Mouse (Mus musculus) embryo, embryonic 11 days (tissue): Measurements from ENCODE around the gene Ccdc85c.
A peak's percentile ranks its signal among the peaks of the same experiment; 100 is the strongest.

Source experiments
- DNase-seq: peaks from one replicate; pipeline ENCODE4 v3.0.0-alpha.2; 2015

The Ccdc85c gene

DNA sequence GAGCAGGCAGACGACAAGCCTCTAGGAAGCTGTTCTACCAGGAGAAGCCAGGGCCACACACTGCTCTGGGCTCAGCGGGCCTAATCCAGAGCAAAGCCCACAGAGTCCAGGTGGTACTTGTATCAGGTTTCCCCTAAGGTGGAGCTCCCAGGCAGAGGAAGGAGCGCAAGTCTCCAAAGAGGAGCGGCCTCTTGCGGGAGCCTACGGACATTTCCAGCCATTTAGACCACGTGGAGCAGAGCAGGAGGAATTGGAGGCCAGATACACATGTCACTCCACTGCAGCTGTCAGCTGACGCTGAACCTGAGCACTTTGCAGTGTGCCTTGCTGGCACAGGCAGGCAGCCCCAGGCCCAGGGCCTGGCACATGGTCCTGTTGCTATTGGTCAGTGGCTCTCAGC, 60.1 kb downstream of the Ccdc85c start:
- no peak for DNase-seq

DNA sequence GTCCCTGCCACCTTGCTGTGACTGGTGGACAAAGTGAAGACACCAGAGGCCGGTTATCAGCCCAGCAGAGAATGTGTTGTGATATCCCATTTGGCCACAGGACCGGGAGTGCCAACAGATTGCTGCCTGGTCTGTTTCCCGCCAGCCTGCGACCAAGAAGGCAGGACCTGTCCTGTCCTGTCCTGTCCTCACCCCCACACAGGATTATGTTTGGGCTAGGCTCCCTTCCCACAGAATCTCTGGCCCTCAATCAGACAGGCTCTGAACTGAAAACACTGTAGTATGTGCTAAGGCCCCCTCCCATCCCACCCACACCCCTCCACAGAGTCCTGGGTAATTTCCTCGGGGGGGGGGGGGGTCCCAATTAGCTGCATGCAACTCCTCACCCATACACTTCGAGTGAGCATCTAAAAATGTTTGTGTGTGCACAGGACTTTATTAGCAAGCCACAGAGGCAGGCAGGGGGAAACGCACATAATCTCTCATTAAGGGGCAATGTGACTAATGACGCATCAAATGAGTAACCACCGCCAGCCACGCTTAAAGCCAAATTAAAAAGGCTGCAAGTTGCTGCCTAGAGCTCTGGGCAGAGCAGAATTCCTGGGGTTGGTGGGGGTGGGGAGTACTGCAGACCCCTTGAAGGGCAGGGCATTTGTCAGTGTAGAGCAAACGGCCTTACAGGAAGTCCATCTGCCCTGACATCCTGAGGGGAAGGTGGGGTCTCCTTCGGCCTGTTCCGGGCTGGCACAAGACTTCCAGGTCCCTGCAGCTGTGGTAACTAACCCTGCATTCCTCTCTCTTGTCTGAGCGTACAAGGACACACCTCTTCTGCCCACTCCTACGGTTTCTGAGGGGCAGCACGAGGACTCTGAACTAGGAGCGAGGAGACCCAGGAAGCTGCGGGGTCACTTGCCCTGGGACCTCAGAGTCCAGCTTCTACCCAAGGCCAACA, 61.9 kb downstream of the Ccdc85c start:
- peak; percentile 45 for DNase-seq

GRCm38 (mm10) chr12:108212476-108212875, 62.7 kb downstream of the Ccdc85c start:
- DNase-seq: no peak

GRCm38 (mm10) chr12:108212071-108212470, 63.2 kb downstream of the Ccdc85c start:
- no peak for DNase-seq

DNA sequence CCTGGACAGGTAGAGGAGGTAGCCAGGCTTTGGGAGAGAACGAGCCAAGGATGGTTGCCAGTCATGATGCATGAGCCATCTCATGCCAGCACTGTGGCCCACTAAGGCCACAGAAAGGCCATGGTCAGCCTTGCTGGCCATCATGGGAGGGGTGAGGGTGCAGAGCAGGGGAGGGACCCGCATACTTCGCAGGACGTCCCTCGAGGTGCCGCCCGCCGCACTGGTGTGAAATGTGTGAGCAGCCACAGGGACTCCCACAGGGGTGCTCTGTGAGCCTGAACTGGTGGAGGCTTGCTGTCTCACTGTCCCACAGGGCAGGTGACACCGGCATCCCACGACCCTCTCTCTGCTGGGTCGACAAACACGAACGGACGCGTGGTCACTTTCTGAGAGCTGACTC, 64.6 kb downstream of the Ccdc85c start:
- no peak for DNase-seq

DNA sequence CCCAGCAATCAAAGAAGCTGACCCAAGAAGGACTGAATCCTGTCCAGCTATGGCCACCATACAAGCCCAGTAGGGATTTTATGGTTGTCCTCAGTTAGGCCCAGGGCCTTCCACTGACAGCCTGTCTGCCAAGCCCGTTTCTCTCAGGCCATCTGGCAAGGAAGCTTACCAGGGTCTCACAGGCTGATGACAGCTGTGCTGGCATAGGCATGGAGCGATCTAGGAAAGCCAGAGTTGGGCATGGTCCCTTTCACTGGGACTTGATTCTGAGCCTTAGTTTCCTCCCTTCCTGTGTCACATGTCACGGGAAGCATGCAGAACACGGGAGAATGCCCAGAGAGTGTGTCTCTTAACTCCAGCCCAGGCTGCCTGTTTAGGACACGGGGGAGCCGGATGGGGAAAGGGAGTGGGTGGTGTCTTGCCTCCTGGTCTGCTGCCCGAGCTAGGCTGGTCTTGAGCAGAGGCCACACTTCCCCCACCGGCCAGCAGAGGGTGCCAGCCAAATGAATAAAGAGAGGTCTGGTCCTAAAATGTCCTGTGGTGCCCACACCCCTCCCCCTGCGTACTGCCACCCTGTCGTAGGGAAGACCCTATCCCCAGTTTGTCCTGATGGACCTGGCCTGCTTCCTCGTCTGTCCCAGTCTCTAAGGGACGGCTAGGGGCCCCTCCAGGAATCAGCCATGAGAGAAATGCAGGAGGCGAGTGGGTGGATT, 66.3 kb downstream of the Ccdc85c start:
- peak; percentile 81 for DNase-seq

GRCm38 (mm10) chr12:108208216-108208615, 67.0 kb downstream of the Ccdc85c start:
- DNase-seq: no peak

GRCm38 (mm10) chr12:108206641-108207040, 68.6 kb downstream of the Ccdc85c start:
- peak; percentile 84 for DNase-seq

DNA sequence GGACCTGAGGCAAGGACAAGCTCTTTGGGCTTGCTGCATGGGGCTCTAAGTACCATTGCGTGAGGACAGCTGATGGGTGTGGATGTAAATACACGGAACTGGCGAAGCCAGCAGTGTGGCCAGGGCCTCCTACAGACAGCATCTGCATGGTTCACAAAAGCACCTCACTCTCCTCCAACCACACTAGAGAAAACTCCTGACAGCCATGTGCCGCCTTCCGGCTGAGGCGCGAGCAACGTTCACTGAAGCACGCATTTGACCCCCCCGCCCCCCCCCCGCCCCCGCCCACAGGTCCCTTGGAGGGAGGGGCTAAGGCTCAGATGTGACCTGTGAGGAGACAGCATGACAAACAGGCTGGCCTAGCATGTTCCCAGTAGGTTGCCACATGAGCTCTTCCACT, 70.2 kb downstream of the Ccdc85c start:
- DNase-seq: no peak

- no peak for DNase-seq
Measured at GRCm38 (mm10) chr12:108203895-108204294, 71.3 kb downstream of the Ccdc85c start.

DNA sequence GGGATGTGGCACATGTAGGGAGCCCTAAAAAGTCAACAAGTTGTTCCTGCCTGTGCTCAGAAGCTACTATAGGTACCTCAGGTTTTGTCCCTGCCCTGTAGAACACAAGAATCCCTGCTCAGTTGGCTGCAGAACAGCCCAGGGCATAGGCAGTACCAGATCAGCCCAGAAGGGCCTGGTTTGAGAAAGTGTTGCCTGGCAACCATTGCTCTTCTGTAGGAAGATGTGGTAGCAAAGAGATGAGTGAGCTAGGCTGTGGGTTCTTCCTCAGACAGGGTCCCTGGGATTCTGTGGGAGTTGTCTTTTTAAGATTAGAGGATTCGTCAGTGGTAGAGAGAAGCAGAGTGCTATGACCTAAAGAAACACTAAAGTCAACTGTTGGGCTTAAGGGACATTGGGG, 75.1 kb downstream of the Ccdc85c start:
- DNase-seq: no peak

DNA sequence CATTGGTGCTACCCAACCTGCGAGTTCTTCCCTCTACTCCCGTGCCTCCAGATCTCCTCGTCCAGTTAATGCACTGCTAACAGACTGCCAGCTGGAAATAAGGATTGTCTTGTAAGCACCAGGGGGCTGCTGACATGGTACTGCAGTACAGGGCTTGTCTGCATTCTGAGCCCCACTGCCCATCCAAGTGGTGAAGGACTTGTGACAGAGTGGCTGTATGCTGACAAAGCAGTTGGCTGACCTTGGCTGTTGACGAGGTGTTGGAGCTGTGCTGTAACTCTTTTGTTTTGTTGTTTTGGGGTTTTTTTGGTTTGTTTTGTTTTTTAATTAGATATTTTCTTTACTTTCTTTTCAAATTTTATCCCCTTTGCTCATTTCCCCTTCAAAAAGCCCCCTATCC, 76.8 kb downstream of the Ccdc85c start:
- no peak for DNase-seq

- DNase-seq: no peak
Measured at GRCm38 (mm10) chr12:108195761-108196160, 79.5 kb downstream of the Ccdc85c start.

- no peak for DNase-seq
Measured at GRCm38 (mm10) chr12:108193878-108194277, 81.3 kb downstream of the Ccdc85c start.

GRCm38 (mm10) chr12:108187541-108188091, 87.6 kb downstream of the Ccdc85c start:
- no peak for DNase-seq

DNA sequence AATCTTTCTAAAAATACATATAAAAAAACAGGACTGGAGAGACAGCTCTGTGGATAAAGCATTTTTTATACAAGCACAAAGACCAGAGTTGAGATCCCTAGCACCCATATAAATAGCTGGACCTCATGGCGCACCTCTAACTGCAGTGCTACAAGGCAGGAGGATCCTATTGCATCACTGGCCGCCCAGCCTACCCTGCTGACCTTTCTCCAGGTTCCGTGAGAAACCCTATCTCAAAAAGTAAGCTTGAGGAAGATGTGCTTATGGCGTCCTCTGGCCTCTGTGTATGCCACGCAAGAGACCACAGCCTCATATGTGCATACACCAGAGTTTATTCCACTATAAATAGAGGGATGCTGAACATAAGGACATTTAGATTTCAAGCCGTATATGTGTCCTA, 93.5 kb downstream of the Ccdc85c start:
- DNase-seq: no peak

GRCm38 (mm10) chr12:108179321-108180266, 95.6 kb downstream of the Ccdc85c start, which contains the start of gene Ccnk:
TSS of gene Ccnk (plus strand) at chr12:108179579.
- DNase-seq: peak; percentile 99

GRCm38 (mm10) chr12:108179246-108179320, 96.1 kb downstream of the Ccdc85c start, which contains the start of gene Setd3:
TSS of gene Setd3 (minus strand) at chr12:108179314.
- DNase-seq: no peak

- peak; percentile 62 for DNase-seq
Measured at GRCm38 (mm10) chr12:108178331-108179245, 96.6 kb downstream of the Ccdc85c start.

DNA sequence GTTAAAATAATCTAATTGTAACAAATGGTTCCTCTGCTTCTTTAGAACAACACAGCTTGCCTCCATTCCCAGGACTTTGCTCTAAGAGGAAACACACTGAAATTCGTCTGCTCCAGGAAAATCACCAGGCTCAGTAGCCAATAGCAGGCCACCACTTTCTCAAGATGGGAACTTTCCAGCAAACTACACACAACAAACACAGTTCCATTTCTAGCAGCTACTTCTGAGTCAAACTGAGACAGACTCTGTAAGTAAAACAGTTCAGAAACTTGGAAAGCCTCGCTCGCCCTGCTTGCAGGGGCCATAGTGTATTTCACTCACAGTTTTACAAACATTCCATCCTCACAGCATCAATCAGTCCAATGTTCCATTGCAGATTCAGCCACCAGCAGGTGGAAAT, 98.9 kb downstream of the Ccdc85c start:
- DNase-seq: no peak

DNA sequence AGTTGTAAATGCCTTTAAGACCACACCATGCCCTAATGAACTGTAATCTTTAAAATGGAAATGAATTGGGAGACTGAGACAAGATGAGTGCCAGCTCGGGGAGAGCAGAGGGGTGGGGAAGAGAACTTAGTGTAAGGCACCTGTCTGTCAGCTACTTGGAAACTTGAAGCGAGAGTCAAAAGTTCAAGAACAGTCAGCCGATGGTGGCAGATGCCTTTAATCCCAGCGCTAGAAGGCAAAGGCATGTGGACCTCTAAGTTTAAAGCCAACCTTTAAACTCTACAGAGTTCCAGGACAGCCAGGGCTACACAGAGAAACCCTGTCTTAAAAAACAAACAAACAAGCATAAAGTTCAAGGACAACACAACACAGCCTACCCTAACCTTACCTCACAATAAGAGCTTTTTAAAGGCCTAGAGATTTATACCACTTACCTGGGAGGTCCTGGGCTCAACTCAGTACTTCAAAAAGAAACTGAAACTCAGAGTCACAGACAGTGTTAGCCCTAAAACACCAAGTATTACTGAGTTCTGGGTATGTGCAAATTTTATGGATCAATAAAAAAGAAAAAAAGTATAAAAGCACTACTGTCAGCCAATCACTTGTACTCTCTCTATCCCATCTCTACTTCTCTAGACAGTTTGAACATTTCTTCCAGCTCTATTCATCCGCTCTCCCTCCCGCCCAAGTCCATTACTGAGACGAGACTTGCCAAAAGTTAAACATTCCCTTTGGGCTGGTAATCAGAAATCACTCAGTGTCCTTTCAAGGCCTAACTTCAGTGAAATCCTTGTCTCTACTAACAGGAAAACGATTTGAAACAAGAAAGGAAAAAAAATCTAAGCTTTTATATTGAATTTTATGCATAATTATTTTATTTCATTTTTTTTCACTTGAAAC, 100.4 kb downstream of the Ccdc85c start:
- no peak for DNase-seq
